Mouse (Mus musculus): ENCODE results near the gene Trrap. TPM values are rescaled to one million over a fixed set of nuclear protein-coding genes. Genes with fewer than 3 reads are reported as not detected.

Gene Trrap
- total RNA-seq, 2 experiments from 2014 or later: 96.7 to 105 TPM

DNA sequence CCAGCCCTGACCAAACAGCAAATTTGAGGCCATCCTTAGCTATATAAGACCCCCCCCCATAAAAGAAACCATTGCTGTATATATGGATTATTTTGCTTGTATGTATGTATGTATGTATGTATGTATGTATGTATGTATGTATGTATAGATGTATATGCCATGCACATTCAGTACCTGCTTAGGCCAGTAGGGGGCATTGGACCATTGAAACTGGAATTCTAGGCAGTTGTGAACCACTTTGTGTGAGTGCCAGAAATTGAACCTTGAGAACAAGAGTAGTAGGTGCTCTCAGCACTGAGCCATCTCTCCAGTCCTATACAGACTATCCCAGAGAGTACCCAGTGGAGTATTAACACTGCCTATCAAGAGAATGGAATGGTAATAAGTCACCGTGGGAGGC, 104.2 kb downstream of the Trrap start:
- DNase-seq: peak in 1 of 2 experiments; percentile 54

- peak in 1 of 2 experiments; percentile 42 for DNase-seq
These were observed 104.8 kb downstream of the Trrap start for GRCm38 (mm10) chr5:144872326-144872725.

GRCm38 (mm10) chr5:144872867-144873266, 105.3 kb downstream of the Trrap start:
- no peak for DNase-seq

DNA sequence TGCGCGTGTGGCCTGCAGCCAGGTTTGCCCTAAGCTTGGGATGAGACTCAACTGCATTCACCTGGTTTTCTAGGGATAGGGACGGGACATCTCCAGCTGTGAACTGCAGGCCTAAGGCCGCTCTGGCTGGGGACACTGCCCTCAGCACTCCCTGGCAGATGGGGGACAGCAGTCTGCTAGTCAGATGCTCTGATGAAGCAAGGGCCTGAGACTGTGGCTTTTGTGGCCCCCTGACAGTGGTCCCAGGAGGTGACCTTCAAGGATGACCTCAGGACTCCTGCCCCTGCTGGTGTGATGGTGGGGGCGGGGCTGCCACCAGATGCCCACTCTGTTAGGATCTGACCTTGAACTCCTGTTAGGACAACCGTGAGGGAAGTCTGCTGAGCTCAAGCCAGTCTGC, 107.7 kb downstream of the Trrap start:
- DNase-seq: no peak

- DNase-seq: peak; percentile 67 to 85
These were observed 108.4 kb downstream of the Trrap start for GRCm38 (mm10) chr5:144875892-144876291.

DNA sequence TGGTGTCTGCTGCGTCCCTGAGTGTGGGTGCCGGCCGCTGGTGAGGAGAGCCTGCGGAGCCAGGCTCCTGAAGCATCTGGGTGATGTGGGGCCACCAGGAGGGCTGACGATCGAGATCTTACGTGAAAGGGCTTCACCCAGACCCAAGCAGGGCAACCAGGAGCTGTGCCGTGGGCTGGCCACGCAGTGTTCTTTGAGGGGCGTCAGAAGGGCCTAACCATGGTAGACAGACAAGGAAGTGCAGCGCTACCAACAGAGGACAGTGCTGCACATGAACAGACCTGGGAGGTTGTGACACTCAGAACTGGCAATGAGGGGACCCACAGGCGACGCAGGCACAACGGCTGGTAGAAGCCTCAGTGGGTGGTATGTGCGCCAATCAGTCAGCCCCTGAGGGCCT, 109.5 kb downstream of the Trrap start:
- no peak for DNase-seq

GRCm38 (mm10) chr5:144881670-144882399, 114.3 kb downstream of the Trrap start:
- no peak for DNase-seq

- DNase-seq: no peak
These were observed 117.2 kb downstream of the Trrap start for GRCm38 (mm10) chr5:144884629-144885217.

- no peak for DNase-seq
These were observed 118.6 kb downstream of the Trrap start for GRCm38 (mm10) chr5:144885968-144886650.

- no peak for DNase-seq
These were observed 123.7 kb downstream of the Trrap start for GRCm38 (mm10) chr5:144891276-144891675.

- no peak for DNase-seq
These were observed 130.3 kb downstream of the Trrap start for GRCm38 (mm10) chr5:144897881-144898280.

DNA sequence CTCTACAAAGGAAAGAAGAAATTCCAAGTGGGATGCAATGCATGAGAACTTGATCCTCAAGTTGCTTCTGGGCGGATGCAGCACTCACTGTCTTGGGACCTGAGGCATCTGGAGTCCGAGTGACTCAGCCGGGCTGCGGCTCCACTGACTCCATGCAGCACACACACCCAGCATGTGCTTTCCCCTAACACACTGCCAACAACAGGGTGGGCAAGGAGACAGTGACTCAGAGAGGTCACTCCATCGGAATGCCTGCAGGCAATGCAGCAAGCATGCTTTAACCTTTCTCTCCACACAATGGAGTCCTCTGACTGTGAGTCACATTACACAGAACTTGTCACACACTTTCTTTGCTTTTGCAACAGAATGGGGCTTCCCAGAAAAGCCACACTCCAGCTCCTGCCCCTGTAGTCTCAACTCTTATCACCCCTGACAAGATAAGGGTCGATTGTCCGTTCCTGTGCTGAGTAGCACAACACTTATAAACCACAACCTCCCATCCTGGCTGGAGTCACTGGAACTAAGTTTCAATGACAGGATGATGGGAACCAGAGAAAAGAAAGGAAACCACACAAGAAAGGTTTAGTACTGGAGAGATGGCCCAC, 131.0 kb downstream of the Trrap start:
- DNase-seq: peak; percentile 31 to 55

DNA sequence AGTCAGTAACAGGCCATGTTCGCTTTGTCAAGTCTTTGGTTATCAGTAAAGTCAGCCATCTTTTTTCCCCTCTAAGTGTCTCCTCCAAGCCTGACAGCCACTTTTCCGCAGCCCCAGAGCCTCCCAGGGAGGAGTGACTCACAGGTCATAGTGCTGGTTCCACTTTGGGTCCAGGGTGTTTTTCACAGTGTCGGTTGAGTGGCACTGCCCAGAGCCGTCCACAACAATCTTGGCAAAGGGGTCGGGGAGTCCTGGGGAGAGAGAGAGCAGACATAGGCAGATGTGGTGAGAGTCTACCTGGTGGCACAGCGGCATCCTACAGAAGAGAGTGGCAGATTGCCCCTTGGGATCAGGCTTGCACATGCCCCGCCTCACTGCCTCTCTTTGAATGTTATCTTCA, 133.5 kb downstream of the Trrap start:
- peak; percentile 41 to 49 for DNase-seq

- no peak for DNase-seq
These were observed 134.3 kb downstream of the Trrap start for GRCm38 (mm10) chr5:144901791-144902190.

DNA sequence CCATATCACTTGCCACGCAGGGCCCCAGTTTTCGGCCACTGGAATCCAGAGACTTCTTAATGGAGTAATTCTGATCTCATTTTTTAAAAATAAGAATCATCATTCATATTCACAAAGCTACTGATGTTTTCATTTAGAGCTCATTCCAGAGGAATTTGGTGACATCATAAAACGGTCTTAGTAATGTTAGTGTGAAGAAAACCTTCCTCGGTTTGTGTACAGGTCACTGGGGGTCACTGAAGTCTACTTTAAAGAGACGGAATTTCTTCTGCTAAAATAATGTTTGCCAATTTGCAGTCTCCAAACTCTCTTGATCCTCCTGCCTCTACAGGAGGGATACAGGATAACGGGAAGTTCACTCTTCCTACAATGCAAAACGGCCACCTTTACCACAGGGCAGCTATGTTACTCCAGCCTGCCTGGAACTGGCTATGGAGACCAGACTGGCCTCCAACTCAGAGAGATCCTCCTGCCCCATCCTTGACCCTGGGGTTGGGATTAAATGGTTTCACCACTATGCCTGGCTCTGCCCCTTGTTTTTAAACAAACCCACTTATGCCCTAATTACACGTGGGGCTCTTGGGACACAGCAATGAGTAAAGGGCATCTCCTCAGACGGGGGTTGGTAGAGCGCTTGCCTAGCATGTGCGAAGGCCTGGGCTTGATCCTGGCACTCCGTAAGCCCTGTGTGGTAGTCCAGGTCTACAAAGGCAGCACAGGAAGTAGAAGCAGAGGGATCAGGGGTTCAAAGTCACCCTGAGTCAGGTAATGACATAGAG, 137.0 kb downstream of the Trrap start:
- no peak for DNase-seq

- DNase-seq: no peak
These were observed 140.1 kb downstream of the Trrap start for GRCm38 (mm10) chr5:144907591-144907990.

Small RNA genes within 50 kb of the gene (microRNA-seq; reads per million reads assigned to microRNA genes)
- not detected for gene Mir7039

Other genes with a start within 250 kb of the Trrap start
- under 1 TPM; 0.56 TPM for gene Nptx2, start 221.8 kb upstream of the Trrap start, total RNA-seq (2021)
- 10 to 100 TPM; 23.4 to 30.9 TPM for gene Tmem130, start 5.9 kb upstream of the Trrap start, total RNA-seq (2021)
- 10 to 100 TPM; 18.6 to 24.8 TPM for gene Smurf1, start 198.1 kb downstream of the Trrap start, total RNA-seq (2021)